Mouse (Mus musculus) heart, postnatal 0 days (tissue): ENCODE measurements around the gene Xrcc3. TPM values are rescaled to one million over a fixed set of nuclear protein-coding genes. Genes with fewer than 3 reads are reported as not detected.

Experiments used
- ATAC-seq: fragments of 200-750 bp; cut with Nextera tagmentation; 2 replicates; pipeline ENCODE4 v1.8.0; 2017; ENCODE audit warnings: low read depth, moderate number of reproducible peaks, moderate library complexity; ENCODE audit not compliant: insufficient read depth
- DNase-seq: peaks from one replicate; pipeline ENCODE4 v3.0.0-alpha.2; 2016; ENCODE audit warnings: low spot score
- H3K27ac ChIP-seq: fragments of 300-500 bp; sonication (generic); 2 replicates; pipeline ENCODE4 v1.5.1; 2014; ENCODE audit warnings: low read depth, mild to moderate bottlenecking
- H3K27me3 ChIP-seq: fragments of 300-500 bp; sonication (generic); 2 replicates; pipeline ENCODE4 v1.6.1; 2014; ENCODE audit warnings: low read length, mixed read lengths; ENCODE audit not compliant: control insufficient read depth, insufficient read depth
- H3K36me3 ChIP-seq: fragments of 300-500 bp; sonication (generic); replicated peaks from 2 replicates; pipeline ENCODE4 v1.6.1; 2014; ENCODE audit warnings: low read length, mixed read lengths; ENCODE audit not compliant: control insufficient read depth, insufficient read depth
- H3K4me1 ChIP-seq: fragments of 300-500 bp; sonication (generic); 2 replicates; pipeline ENCODE4 v1.6.1; 2014; ENCODE audit warnings: antibody characterized with exemption; ENCODE audit not compliant: control insufficient read depth, insufficient read depth
- H3K4me2 ChIP-seq: fragments of 300-500 bp; sonication (generic); 2 replicates; pipeline ENCODE4 v1.6.1; 2014; ENCODE audit warnings: low read depth, mild to moderate bottlenecking, low read length, moderate library complexity
- H3K4me3 ChIP-seq: fragments of 300-500 bp; sonication (generic); 2 replicates; pipeline ENCODE4 v1.5.1; 2014; ENCODE audit warnings: low read depth, low read length
- H3K9ac ChIP-seq: fragments of 300-500 bp; sonication (generic); replicated peaks from 2 replicates; pipeline ENCODE4 v1.6.1; 2014; ENCODE audit warnings: low read depth, low read length, mixed read lengths
- H3K9me3 ChIP-seq: fragments of 300-500 bp; sonication (generic); replicated peaks from 2 replicates; pipeline ENCODE4 v1.6.1; 2016; ENCODE audit warnings: low read length; ENCODE audit not compliant: control insufficient read depth
- CTCF ChIP-seq: IDR thresholded peaks from 2 replicates; pipeline ENCODE4 v1.5.1; 2016; ENCODE audit warnings: antibody characterized with exemption, control low read depth, low read depth
- EP300 ChIP-seq: IDR thresholded peaks from 2 replicates; pipeline ENCODE4 v1.6.1; 2016; ENCODE audit warnings: antibody characterized with exemption, low read depth
- WGBS: fragments of 180-500 bp; shearing (Covaris S2); extraction: QIAGEN DNeasy Blood & Tissue Kit; methylation state at CpG from one replicate; pipeline ENCODE4 v1.1.7; 2014; 5-methylcytosine and 5-hydroxymethylcytosine counted together
- polyA plus RNA-seq: library from polyadenylated mRNA; unstranded; fragments of >200 nt; fragmentation: Nextera tagmentation; extraction: Ambion mirVana; gene quantifications from 2 replicates; pipeline ENCODE4 v1.2.1, GENCODE M21; 2015
- total RNA-seq: library from RNA; depleted of rRNA; stranded (reverse); fragments of >200 nt; gene quantifications from 2 replicates; pipeline ENCODE4 v1.2.3, GENCODE M21; 2014; ENCODE audit warnings: low replicate concordance

Xrcc3 gene
- total and polyA plus RNA-seq, 2 experiments from 2014 or later, result 1.6 to 40.9 TPM

- ATAC-seq, result peak; percentile 32; the same call in 1 of the 2 replicates
- 86% methylated on average over 28 of the region's 28 CpGs for WGBS
- Histone ChIP-seq H3K9ac (no peak overlapping the region), H3K9me3 (no peaks in the 10 kb centered on the region), H3K36me3 (peaks cover 75% of the 10 kb centered on the region), H3K27me3 (no peaks in the 10 kb centered on the region), H3K27ac (peak overlapping the region; percentile 43; the same call in 1 of the 2 replicates), H3K4me2 (no peak overlapping the region), H3K4me1 (no peaks in the 10 kb centered on the region), H3K4me3 (no peak overlapping the region)
- peak; percentile 21 for DNase-seq
- no peak for TF ChIP-seq CTCF
Measured at GRCm38 (mm10) chr12:111795180-111795895, 18.3 kb downstream of the Xrcc3 start.

- DNase-seq (no peak), ATAC-seq (peak; percentile 10; the same call in 1 of the 2 replicates)
- Histone ChIP-seq H3K9me3 (no peaks in the 10 kb centered on the region), H3K4me1 (no peaks in the 10 kb centered on the region), H3K36me3 (peaks cover 78% of the 10 kb centered on the region), H3K4me3 (no peak overlapping the region), H3K9ac (no peak overlapping the region), H3K4me2 (no peak overlapping the region), H3K27me3 (no peaks in the 10 kb centered on the region), H3K27ac (peak overlapping the region; percentile 73)
- TF ChIP-seq CTCF, result no peak
- no peak for TF ChIP-seq EP300
- 83% methylated on average over 18 of the region's 18 CpGs for WGBS
Measured at GRCm38 (mm10) chr12:111794526-111795179, 19.0 kb downstream of the Xrcc3 start.

GRCm38 (mm10) chr12:111794102-111794501, 19.6 kb downstream of the Xrcc3 start:
- ATAC-seq, result peak; percentile 89
- WGBS, result 57% methylated on average over 22 of the region's 22 CpGs
- TF ChIP-seq EP300 (no peak), CTCF (no peak; the same call in 1 of the 2 replicates)

GRCm38 (mm10) chr12:111791474-111792104, 22.1 kb downstream of the Xrcc3 start:
- Histone ChIP-seq H3K4me3 (no peak overlapping the region), H3K4me1 (no peaks in the 10 kb centered on the region)

More at GRCm38 (mm10) chr12:111794102-111794501, 19.6 kb downstream of the Xrcc3 start:
- Histone ChIP-seq H3K4me2 (no peak overlapping the region), H3K36me3 (peaks cover 81% of the 10 kb centered on the region), H3K27ac (peak overlapping the region; percentile 73), H3K27me3 (no peaks in the 10 kb centered on the region), H3K4me1 (no peaks in the 10 kb centered on the region), H3K4me3 (no peak overlapping the region), H3K9me3 (no peaks in the 10 kb centered on the region), H3K9ac (no peak overlapping the region)
- peak; percentile 73 for DNase-seq

GRCm38 (mm10) chr12:111790631-111791030, 23.0 kb downstream of the Xrcc3 start:
- TF ChIP-seq EP300 (no peak), CTCF (no peak)
- H3K9ac ChIP-seq, result no peak overlapping the region
- no peak overlapping the region for H3K27ac ChIP-seq
- H3K27me3 ChIP-seq, result no peaks in the 10 kb centered on the region
- ATAC-seq (no peak), DNase-seq (no peak)
- no peaks in the 10 kb centered on the region for H3K4me1 ChIP-seq
- WGBS, result 88% methylated on average over 7 of the region's 7 CpGs
- peaks cover 92% of the 10 kb centered on the region for H3K36me3 ChIP-seq
- H3K4me2 ChIP-seq, result no peak overlapping the region
- no peaks in the 10 kb centered on the region for H3K9me3 ChIP-seq
- no peak overlapping the region for H3K4me3 ChIP-seq

More at GRCm38 (mm10) chr12:111791474-111792104, 22.1 kb downstream of the Xrcc3 start:
- TF ChIP-seq CTCF, result no peak
- TF ChIP-seq EP300, result no peak
- ATAC-seq (no peak), DNase-seq (no peak)
- Histone ChIP-seq H3K27me3 (no peaks in the 10 kb centered on the region), H3K9me3 (no peaks in the 10 kb centered on the region), H3K9ac (no peak overlapping the region), H3K4me2 (no peak overlapping the region), H3K36me3 (peaks cover 92% of the 10 kb centered on the region), H3K27ac (no peak overlapping the region)
- WGBS, result 88% methylated on average over 13 of the region's 13 CpGs
